Mouse (Mus musculus) cerebellum, adult 2 months (tissue): Measurements from ENCODE around the gene Mapk13.

Experiments used
- CTCF ChIP-seq: fragments of 200-500 bp; IDR thresholded peaks from 2 replicates; pipeline ENCODE4 v1.5.1; 2011; ENCODE audit warnings: low read depth, mild to moderate bottlenecking, control low read depth, low read length, moderate library complexity, borderline replicate concordance; ENCODE audit not compliant: insufficient read depth
- POLR2A ChIP-seq: fragments of 200-500 bp; IDR thresholded peaks from 2 replicates; pipeline ENCODE4 v1.6.1; 2011; ENCODE audit warnings: low read length, control low read depth, borderline replicate concordance; ENCODE audit not compliant: insufficient read depth

DNA sequence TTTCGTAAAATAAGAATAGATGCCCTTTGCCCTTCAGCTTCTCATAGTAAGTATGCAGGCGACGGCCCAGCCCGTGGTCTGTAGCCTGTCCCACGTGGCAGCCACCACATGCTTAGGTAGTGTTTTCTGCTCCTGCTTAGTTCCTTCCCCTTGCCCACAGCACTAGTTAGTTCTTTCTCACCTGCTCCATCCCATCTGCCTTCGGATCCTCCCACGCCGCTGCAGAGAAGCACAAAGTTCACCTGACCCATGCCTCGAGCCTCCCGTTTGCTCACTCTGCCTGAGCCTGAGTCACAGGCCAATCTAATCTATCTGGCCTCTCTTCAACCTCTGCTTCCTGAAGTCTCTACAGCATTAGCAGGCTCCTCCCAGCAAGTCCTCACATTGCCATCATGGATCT is 43.2 kb downstream of the Mapk13 start:
- TF ChIP-seq CTCF (no peak), POLR2A (no peak)
